Mouse (Mus musculus) cerebellum, adult 2 months (tissue): ENCODE data around the gene Ano1.

Experiments used
- CTCF ChIP-seq: fragments of 200-500 bp; IDR thresholded peaks from 2 replicates; pipeline ENCODE4 v1.5.1; 2011; ENCODE audit warnings: low read depth, mild to moderate bottlenecking, control low read depth, low read length, moderate library complexity, borderline replicate concordance; ENCODE audit not compliant: insufficient read depth
- POLR2A ChIP-seq: fragments of 200-500 bp; IDR thresholded peaks from 2 replicates; pipeline ENCODE4 v1.6.1; 2011; ENCODE audit warnings: low read length, control low read depth, borderline replicate concordance; ENCODE audit not compliant: insufficient read depth

- TF ChIP-seq CTCF, result no peak
- no peak for TF ChIP-seq POLR2A
Measured at GRCm38 (mm10) chr7:144740643-144741042, 11.1 kb downstream of the Ano1 start.
